Mouse (Mus musculus) liver, embryonic 12.5 days (tissue): ENCODE measurements around the gene Rad51b. TPM values are rescaled to one million over a fixed set of nuclear protein-coding genes. Genes with fewer than 3 reads are reported as not detected.

Experiments
- ATAC-seq: fragments of 200-750 bp; cut with Nextera tagmentation; 2 replicates; pipeline ENCODE4 v1.8.0; 2017; ENCODE audit warnings: moderate number of reproducible peaks, mild to moderate bottlenecking, moderate library complexity
- H3K27ac ChIP-seq: fragments of 300-500 bp; sonication (generic); 2 replicates; pipeline ENCODE4 v1.5.1; 2016; ENCODE audit warnings: mild to moderate bottlenecking
- H3K27me3 ChIP-seq: fragments of 300-500 bp; sonication (generic); replicated peaks from 2 replicates; pipeline ENCODE4 v1.6.1; 2016; ENCODE audit warnings: mild to moderate bottlenecking, moderate library complexity
- H3K36me3 ChIP-seq: fragments of 300-500 bp; sonication (generic); 2 replicates; pipeline ENCODE4 v1.6.1; 2016; ENCODE audit warnings: mild to moderate bottlenecking, moderate library complexity
- H3K4me1 ChIP-seq: fragments of 300-500 bp; sonication (generic); 2 replicates; pipeline ENCODE4 v1.6.1; 2016
- H3K4me2 ChIP-seq: fragments of 300-500 bp; sonication (generic); 2 replicates; pipeline ENCODE4 v1.6.1; 2016; ENCODE audit warnings: mild to moderate bottlenecking, moderate library complexity
- H3K4me3 ChIP-seq: fragments of 300-500 bp; sonication (generic); 2 replicates; pipeline ENCODE4 v1.5.1; 2016; ENCODE audit warnings: mild to moderate bottlenecking, moderate library complexity
- H3K9ac ChIP-seq: fragments of 300-500 bp; sonication (generic); 2 replicates; pipeline ENCODE4 v1.6.1; 2016; ENCODE audit warnings: mild to moderate bottlenecking, moderate library complexity
- H3K9me3 ChIP-seq: fragments of 300-500 bp; sonication (generic); replicated peaks from 2 replicates; pipeline ENCODE4 v1.6.1; 2016; ENCODE audit warnings: mild to moderate bottlenecking, moderate library complexity
- WGBS: fragments of 180-500 bp; shearing (Covaris S2); methylation state at CpG from one replicate; pipeline ENCODE4 v1.1.7; 2016; ENCODE audit not compliant: insufficient replicate concordance; 5-methylcytosine and 5-hydroxymethylcytosine counted together
- polyA plus RNA-seq: library from polyadenylated mRNA; unstranded; fragments of >200 nt; fragmentation: Nextera tagmentation; extraction: Ambion mirVana; gene quantifications from 2 replicates; pipeline ENCODE4 v1.2.1, GENCODE M21; 2016

The Rad51b gene
- polyA plus RNA-seq, 1 experiment from 2014 or later = 7.5 TPM

- no peak for ATAC-seq
Observed at GRCm38 (mm10) chr12:79686594-79687325, 389.7 kb downstream of the Rad51b start.

GRCm38 (mm10) chr12:79687683-79688386 lies 390.8 kb downstream of the Rad51b start:
- no peaks in the 10 kb centered on the region for H3K36me3 ChIP-seq
- H3K4me1 ChIP-seq = peaks cover 10% of the 10 kb centered on the region
- WGBS = 50% methylated on average over 7 of the region's 7 CpGs
- no peaks in the 10 kb centered on the region for H3K27me3 ChIP-seq
- no peak overlapping the region for H3K4me2 ChIP-seq
- H3K9ac ChIP-seq = no peak overlapping the region
- no peak for ATAC-seq
- no peaks in the 10 kb centered on the region for H3K9me3 ChIP-seq
- no peak overlapping the region for H3K4me3 ChIP-seq
- no peak overlapping the region for H3K27ac ChIP-seq

More at GRCm38 (mm10) chr12:79686594-79687325, 389.7 kb downstream of the Rad51b start:
- H3K4me3 ChIP-seq = no peak overlapping the region
- no peak overlapping the region for H3K4me2 ChIP-seq
- WGBS = 67% methylated on average over 9 of the region's 9 CpGs
- H3K9ac ChIP-seq = no peak overlapping the region
- no peaks in the 10 kb centered on the region for H3K36me3 ChIP-seq
- peaks cover 7% of the 10 kb centered on the region for H3K4me1 ChIP-seq
- no peak overlapping the region for H3K27ac ChIP-seq
- H3K27me3 ChIP-seq = no peaks in the 10 kb centered on the region
- H3K9me3 ChIP-seq = no peaks in the 10 kb centered on the region

GRCm38 (mm10) chr12:79689299-79689698 lies 392.2 kb downstream of the Rad51b start:
- no peak overlapping the region for H3K9ac ChIP-seq
- 78% methylated on average over 8 of the region's 8 CpGs for whole genome bisulfite sequencing
- no peak overlapping the region for H3K27ac ChIP-seq

DNA sequence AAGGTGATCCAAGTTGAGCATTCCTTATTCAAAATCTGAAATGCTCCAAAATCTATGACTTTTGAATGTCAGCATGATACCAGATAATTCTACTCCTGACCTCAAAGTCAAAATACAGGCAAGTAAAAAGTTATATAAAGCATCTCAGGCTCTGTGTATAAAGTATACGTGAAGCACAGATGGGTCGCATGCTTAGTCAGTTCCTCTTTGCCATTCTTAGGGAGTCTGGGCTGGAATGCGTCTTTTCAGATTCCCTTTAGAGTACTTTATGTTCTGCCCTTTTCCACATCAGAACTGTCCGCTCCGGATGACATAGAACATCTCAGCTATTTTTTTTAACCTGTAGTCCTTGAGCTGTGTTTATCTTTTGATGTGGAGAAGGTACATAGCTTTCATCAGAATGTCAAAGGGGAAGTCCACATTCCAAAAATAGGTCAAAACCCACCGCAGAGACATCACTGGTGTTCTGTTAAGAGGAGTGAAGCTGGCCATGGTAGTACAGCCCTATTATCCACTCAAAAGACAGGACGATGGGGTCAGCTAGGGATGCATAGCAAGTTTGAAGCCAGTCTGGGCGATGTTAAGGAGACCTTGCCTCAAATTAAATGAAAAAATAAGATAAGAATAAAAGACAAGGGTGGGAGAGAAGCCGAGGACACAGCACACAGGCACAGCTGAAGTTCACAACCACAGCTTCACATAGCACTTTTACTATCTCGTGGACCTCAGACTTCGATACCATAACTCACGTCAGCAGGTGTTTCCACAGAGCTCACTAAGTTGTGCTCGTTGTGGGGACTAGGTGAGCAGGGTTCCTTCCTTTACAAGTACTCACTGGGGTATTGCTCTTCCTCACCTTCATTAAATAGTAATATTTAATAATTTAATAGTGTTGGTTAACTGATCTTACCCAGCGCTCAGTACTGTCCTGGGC lies 395.1 kb downstream of the Rad51b start:
- Histone ChIP-seq H3K27ac (no peak overlapping the region), H3K4me1 (peaks cover 10% of the 10 kb centered on the region; the same call in 1 of the 2 replicates), H3K27me3 (no peaks in the 10 kb centered on the region), H3K36me3 (no peaks in the 10 kb centered on the region), H3K9ac (no peak overlapping the region), H3K4me2 (no peak overlapping the region), H3K4me3 (no peak overlapping the region), H3K9me3 (no peaks in the 10 kb centered on the region)
- no peak for ATAC-seq
- 38% methylated on average over 14 of the region's 14 CpGs for WGBS

More at GRCm38 (mm10) chr12:79689299-79689698, 392.2 kb downstream of the Rad51b start:
- H3K36me3 ChIP-seq = no peaks in the 10 kb centered on the region
- peaks cover 10% of the 10 kb centered on the region; the same call in 1 of the 2 replicates for H3K4me1 ChIP-seq
- no peaks in the 10 kb centered on the region for H3K27me3 ChIP-seq
- no peaks in the 10 kb centered on the region for H3K9me3 ChIP-seq
- peak; percentile 64 for ATAC-seq
- H3K4me2 ChIP-seq = no peak overlapping the region
- H3K4me3 ChIP-seq = no peak overlapping the region

DNA sequence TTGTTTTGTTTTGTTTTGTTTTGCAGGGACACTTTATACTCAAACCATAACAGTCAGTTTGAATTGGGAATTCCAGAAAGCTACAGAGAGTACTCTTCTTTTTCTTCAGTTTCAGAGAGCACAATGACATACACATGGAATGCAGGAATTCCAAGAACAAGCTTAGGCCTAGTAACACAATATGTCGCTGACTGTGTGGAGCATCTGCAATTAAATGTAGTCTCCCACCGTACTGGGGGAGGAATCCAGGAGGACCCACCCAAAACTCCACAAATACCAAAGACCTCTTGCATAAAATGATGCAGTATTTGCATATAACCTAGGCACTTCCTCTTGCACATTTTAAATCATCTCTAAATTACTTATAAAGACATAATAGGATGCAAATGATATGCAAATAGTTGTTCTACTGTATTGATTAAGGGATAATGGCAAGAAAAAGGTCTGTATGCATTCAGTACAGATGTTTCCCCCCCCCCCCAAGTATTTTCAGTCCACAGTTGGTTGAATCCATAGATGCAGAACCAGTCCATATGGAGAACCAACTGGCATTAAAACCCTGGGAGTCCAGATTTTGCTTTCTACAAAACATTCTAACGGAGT lies 398.9 kb downstream of the Rad51b start:
- Histone ChIP-seq H3K9ac (no peak overlapping the region), H3K27ac (no peak overlapping the region), H3K27me3 (no peaks in the 10 kb centered on the region), H3K4me3 (no peak overlapping the region), H3K4me1 (0 out of 2 replicates have a peak, but pooled peaks cover 4% of the 10 kb centered on the region), H3K9me3 (no peaks in the 10 kb centered on the region), H3K36me3 (no peaks in the 10 kb centered on the region), H3K4me2 (no peak overlapping the region)
- no peak for ATAC-seq
- WGBS = 83% methylated on average over 3 of the region's 3 CpGs

DNA sequence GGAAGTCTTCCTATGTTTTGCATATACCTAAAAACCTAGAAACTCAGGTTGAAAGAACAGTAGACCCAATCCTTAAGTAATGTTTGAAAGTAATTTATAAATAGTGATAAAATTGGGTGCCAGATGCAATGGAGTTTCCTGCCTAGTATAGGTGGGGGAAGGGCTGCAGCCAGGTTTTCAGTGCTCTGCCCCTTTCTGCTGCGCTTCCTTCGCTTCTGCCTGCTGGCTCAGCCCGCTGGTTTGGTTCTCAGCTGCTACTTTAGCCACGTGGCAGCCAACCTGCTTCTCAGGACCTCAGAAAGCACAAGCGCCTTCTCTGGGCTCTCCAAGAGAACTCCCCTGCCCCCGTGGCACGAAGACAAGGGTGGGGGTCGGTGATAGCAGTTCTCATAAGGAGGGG lies 406.5 kb downstream of the Rad51b start:
- Histone ChIP-seq H3K9ac (no peak overlapping the region), H3K4me1 (no peaks in the 10 kb centered on the region), H3K27me3 (no peaks in the 10 kb centered on the region; the same call in 1 of the 2 replicates), H3K9me3 (no peaks in the 10 kb centered on the region), H3K4me2 (no peak overlapping the region), H3K4me3 (no peak overlapping the region), H3K36me3 (no peaks in the 10 kb centered on the region), H3K27ac (no peak overlapping the region)
- WGBS = 55% methylated on average over 8 of the region's 8 CpGs
- no peak for ATAC-seq

DNA sequence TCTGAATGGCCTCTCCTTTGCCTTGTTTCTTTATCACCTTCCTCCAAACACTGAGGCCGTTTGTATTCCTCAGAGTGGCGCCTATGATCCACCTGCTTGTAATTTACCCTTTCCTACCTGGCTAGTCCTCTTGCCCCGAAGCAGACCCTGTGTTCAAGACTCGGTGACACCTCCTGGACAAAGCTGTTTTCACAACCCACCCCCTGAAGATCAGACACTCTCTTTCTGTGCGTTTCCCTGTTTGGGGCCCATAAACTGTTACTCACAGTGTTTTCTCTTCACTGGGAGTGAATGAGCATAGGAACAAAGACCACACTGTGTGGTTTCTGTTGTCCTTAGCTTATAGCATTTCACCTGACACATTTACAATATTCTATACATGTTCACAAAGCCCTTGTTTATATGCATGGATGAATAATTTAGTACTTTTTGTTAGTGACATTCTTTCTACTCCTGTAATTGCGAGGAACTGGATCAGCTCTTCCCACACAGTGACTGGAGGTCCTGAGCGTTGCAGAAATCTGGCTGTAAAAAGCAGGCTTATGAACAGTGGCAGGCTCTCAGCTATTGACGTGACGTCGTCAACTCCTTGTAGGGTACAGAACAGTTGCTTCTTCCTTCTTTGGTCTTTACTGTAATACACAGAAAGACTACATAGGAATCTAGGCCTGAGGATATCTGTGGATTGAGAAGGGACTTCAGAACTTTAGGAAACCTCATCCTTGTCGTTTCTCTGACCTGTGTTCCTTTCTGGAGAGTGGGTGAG lies 408.6 kb downstream of the Rad51b start:
- Histone ChIP-seq H3K36me3 (no peaks in the 10 kb centered on the region), H3K27ac (no peak overlapping the region)
- 69% methylated on average over 11 of the region's 11 CpGs for WGBS

GRCm38 (mm10) chr12:79707565-79708422 lies 410.7 kb downstream of the Rad51b start:
- no peak overlapping the region for H3K4me2 ChIP-seq
- WGBS = 69% methylated on average over 9 of the region's 9 CpGs
- H3K4me3 ChIP-seq = no peak overlapping the region
- no peaks in the 10 kb centered on the region; the same call in 1 of the 2 replicates for H3K27me3 ChIP-seq
- H3K9ac ChIP-seq = no peak overlapping the region
- no peaks in the 10 kb centered on the region for H3K9me3 ChIP-seq
- no peaks in the 10 kb centered on the region for H3K36me3 ChIP-seq
- H3K27ac ChIP-seq = no peak overlapping the region
- no peaks in the 10 kb centered on the region for H3K4me1 ChIP-seq
- no peak for ATAC-seq

More for the DNA sequence above, 408.6 kb downstream of the Rad51b start:
- H3K9ac ChIP-seq = no peak overlapping the region
- H3K4me1 ChIP-seq = no peaks in the 10 kb centered on the region
- no peak overlapping the region for H3K4me3 ChIP-seq
- H3K27me3 ChIP-seq = no peaks in the 10 kb centered on the region; the same call in 1 of the 2 replicates
- H3K4me2 ChIP-seq = no peak overlapping the region
- no peak for ATAC-seq
- H3K9me3 ChIP-seq = no peaks in the 10 kb centered on the region

DNA sequence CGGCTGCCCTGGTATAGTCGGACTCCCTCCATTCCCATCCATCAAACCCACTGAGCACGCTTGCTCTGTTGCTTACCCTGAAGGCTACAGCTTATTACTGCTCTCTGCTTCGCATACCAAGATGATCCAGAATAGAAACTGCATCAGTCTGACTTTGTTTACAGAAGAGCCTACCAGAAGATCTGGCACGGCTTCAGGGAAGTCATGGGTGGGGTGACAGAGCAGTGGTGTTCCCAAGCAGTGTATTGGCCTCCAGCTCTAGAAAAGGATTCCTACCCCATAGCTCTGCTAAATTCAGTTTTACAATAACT lies 411.3 kb downstream of the Rad51b start:
- no peak overlapping the region for H3K9ac ChIP-seq
- no peaks in the 10 kb centered on the region for H3K36me3 ChIP-seq
- no peaks in the 10 kb centered on the region; the same call in 1 of the 2 replicates for H3K27me3 ChIP-seq
- H3K4me2 ChIP-seq = no peak overlapping the region
- ATAC-seq = no peak
- no peaks in the 10 kb centered on the region for H3K4me1 ChIP-seq
- no peaks in the 10 kb centered on the region for H3K9me3 ChIP-seq
- WGBS = 79% methylated on average over 5 of the region's 5 CpGs
- no peak overlapping the region for H3K4me3 ChIP-seq
- H3K27ac ChIP-seq = no peak overlapping the region

DNA sequence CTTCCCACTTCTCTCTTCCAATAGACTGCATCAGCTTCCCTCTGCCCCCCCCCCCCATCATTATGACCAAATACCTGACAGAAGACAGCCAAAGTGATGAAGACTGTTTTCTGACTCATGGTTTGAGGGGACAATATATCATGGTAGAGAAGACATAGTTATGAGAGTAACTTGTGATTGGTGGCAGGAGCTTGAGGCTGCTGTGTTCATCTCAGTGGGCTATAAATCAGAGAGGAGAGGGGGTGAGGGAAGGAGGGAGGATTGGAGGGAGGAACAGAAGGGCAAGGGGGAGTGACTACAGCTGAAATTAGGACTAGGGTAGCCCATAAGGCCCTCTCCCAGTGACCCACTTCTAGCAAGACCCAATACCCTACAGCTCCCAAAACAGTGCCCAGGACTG lies 416.2 kb downstream of the Rad51b start:
- H3K36me3 ChIP-seq = no peaks in the 10 kb centered on the region
- H3K9me3 ChIP-seq = no peaks in the 10 kb centered on the region
- H3K4me1 ChIP-seq = no peaks in the 10 kb centered on the region
- no peak overlapping the region for H3K4me2 ChIP-seq
- H3K27me3 ChIP-seq = no peaks in the 10 kb centered on the region
- no peak overlapping the region for H3K9ac ChIP-seq
- no peak overlapping the region for H3K27ac ChIP-seq
- no peak for ATAC-seq
- H3K4me3 ChIP-seq = no peak overlapping the region
